Comparison of ENCODE assay signal across 26 mouse cellular contexts in genomic region chr12:4556891-4557290, GRCm38 (mm10). TPM values are rescaled to one million over a fixed set of nuclear protein-coding genes. Genes with fewer than 3 reads are reported as not detected.
"Had no signal": no experiment of that assay in that cellular context is flagged by ENCODE, and none has a peak within 500 bp of the region (broad histone marks: within the 10 kb centered on the region; RNA-seq: fewer than 3 reads in every experiment).

No protein-coding gene starts in this region.

- H3K4me3 ChIP-seq: limb, embryonic 10.5 days; limb, embryonic 13.5 days; liver, embryonic 12.5 days; liver, embryonic 15.5 days; lung, embryonic 15.5 days; megakaryocyte, embryonic 14.5 days; midbrain, embryonic 10.5 days; midbrain, embryonic 13.5 days; neural tube, embryonic 12.5 days; neural tube, embryonic 15.5 days had no signal

- H3K27ac ChIP-seq: limb, embryonic 10.5 days; limb, embryonic 13.5 days; liver, embryonic 12.5 days; liver, embryonic 15.5 days; lung, embryonic 15.5 days; midbrain, embryonic 10.5 days; midbrain, embryonic 13.5 days; neural tube, embryonic 12.5 days; neural tube, embryonic 15.5 days; stomach, postnatal 0 days had no signal

- H3K27me3 ChIP-seq: limb, embryonic 13.5 days; liver, embryonic 15.5 days; lung, embryonic 15.5 days; midbrain, embryonic 13.5 days; neural tube, embryonic 12.5 days; neural tube, embryonic 15.5 days had no signal

- H3K4me1 ChIP-seq: limb, embryonic 10.5 days; liver, embryonic 15.5 days; midbrain, embryonic 10.5 days; midbrain, embryonic 13.5 days; neural tube, embryonic 12.5 days; neural tube, embryonic 15.5 days had no signal

- DNase-seq: liver; lung, adult 18-20 months; lung, postnatal 36 days; right cerebral cortex, adult 18-20 months; right cerebral cortex, postnatal 14 days; right cerebral cortex, postnatal 4 days; thymus, adult 2 months; thymus, postnatal 14 days; thymus, postnatal 4 days had no signal

- H3K9me3 ChIP-seq: limb, embryonic 10.5 days; limb, embryonic 13.5 days; liver, embryonic 12.5 days; liver, embryonic 15.5 days; lung, embryonic 15.5 days; midbrain, embryonic 10.5 days; midbrain, embryonic 13.5 days; neural tube, embryonic 12.5 days; neural tube, embryonic 15.5 days had no signal

- ATAC-seq: liver, embryonic 12.5 days; midbrain, embryonic 13.5 days; midbrain, embryonic 16.5 days had no signal

- H3K4me2 ChIP-seq: limb, embryonic 13.5 days; liver, embryonic 12.5 days; liver, embryonic 15.5 days; lung, embryonic 15.5 days; midbrain, embryonic 13.5 days; neural tube, embryonic 12.5 days; neural tube, embryonic 15.5 days had no signal

- H3K9ac ChIP-seq: limb, embryonic 13.5 days; liver, embryonic 12.5 days; liver, embryonic 15.5 days; lung, embryonic 15.5 days; midbrain, embryonic 13.5 days; neural tube, embryonic 12.5 days; neural tube, embryonic 15.5 days had no signal

- H3K36me3 ChIP-seq: limb, embryonic 10.5 days; limb, embryonic 13.5 days; liver, embryonic 12.5 days; liver, embryonic 15.5 days; lung, embryonic 15.5 days; midbrain, embryonic 10.5 days; midbrain, embryonic 13.5 days; neural tube, embryonic 12.5 days; neural tube, embryonic 15.5 days had no signal

RNA-seq across cellular contexts. Expression of gene Gm3625, which starts 35.8 kb away (rescaled TPM):
- total RNA-seq: layer of hippocampus, adult 18-20 months; layer of hippocampus, postnatal 14 days; left cerebral cortex, adult 8-10 months; left cerebral cortex, postnatal 25 days had no signal
- polyA plus RNA-seq: limb, embryonic 10.5 days; limb, embryonic 13.5 days; liver, embryonic 12.5 days; liver, embryonic 15.5 days; lung, embryonic 15.5 days; midbrain, embryonic 10.5 days; midbrain, embryonic 13.5 days; midbrain, embryonic 16.5 days; neural tube, embryonic 12.5 days; neural tube, embryonic 15.5 days; stomach, embryonic 14.5 days; stomach, postnatal 0 days; thymus, adult 2 months had no signal
